Mouse (Mus musculus): ENCODE measurements around the gene Drg1. TPM values are rescaled to one million over a fixed set of nuclear protein-coding genes. Genes with fewer than 3 reads are reported as not detected.
A peak's percentile ranks its signal among the peaks of the same experiment; 100 is the strongest.
"Not testable (repeated sequence)": the region's sequence is repeated elsewhere in the genome, so short reads cannot be mapped to it uniquely, and the experiment has no call there.

The Drg1 gene
- total RNA-seq, 2 experiments from 2014 or later = 77.9 to 84.2 TPM

DNA sequence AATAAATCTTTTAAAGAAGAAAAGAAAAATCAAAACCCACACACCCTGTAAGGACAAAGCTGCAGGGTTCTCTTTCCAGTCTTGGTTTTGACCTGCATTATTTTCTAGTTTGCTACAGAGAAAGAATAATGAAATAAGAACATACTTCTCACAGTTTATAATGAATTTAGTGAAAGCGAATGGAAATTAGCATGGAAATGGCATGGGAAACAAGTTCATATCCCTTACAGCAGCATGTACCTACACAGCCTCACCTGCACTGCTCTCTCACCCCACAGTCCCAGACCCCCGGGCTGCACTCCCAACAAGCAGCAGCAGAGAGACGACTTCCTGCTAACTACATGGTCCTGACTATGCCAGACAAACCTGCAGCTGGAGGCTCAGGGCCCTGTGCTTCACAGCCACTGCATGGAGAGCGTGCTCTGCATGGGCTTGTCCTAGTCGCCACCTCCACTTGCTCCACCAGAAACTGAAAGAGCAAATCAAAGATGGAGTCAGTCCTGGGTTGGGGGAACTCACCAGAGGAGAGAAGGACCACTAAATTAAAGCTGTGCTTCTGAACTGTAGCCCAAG is 100.9 kb downstream of the Drg1 start:
- not testable (repeated sequence) for DNase-seq

DNA sequence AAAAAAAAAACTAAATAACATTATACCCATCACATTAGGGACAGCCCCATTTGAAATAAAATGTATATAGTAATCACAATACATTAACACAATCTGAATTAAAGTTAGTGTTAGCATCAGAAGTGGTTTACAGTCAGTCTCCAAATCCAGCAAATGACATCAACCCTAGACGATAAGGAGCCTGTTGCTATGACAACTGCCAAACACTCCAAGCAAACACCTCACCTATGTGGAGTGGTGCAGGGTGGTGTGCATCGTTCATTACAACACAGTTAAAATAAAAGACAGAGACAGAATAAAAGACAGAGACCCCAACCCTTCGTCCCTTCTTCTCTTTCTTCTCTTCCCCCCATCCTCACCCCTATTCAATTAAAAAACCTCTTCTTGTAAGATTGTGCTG is 102.6 kb downstream of the Drg1 start:
- DNase-seq = peak; percentile 38

DNA sequence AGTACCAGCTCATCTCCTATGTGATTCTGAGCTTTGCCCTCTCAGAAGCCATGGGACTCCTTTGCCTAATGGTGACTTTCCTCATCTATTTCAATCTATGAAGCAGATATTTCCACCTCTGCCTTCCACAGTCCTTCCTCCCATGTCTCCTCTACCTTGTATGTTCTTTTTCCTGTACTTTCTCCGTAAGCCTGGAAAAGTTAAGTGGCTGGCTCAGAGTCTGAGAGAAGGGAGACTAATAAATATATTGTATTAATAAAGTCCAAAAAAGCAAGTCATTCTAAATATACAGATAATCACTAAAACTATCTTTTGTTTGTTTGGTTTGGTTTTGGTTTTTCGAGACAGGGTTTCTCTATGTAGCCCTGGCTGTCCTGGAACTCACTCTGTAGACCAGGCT is 103.1 kb downstream of the Drg1 start:
- DNase-seq = peak; percentile 53

DNA sequence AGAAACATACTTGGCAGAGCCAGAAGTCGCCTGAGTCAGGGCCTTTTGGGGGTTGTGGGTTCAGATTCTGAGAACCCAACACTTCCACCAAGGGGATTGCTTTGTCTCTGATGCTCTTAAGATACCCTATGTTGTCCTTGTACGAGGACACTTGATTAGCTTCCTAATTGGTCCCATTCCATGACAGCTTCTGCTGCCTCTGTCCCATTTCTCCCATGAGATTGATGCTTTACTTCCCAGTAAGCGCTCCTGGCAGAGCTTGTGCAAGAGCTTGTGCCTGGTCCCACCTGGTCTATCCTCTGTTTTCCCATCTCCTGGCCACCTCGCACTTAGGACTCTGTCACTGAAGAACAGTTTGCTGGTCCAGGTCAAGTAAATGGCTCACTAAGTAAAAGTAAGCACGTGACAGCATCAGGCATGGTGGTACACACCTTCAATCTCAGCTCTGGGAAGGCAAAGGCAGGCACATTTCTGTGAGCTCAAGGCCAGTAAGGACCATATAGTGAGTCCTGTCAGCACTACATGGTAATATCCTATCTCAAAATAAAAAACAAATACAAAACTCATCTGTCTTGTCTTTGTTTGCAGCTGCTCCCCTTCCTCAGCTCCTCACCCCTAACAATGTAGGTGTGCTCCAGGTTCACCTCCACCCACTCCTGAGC is 103.8 kb downstream of the Drg1 start:
- DNase-seq = peak; percentile 62

DNA sequence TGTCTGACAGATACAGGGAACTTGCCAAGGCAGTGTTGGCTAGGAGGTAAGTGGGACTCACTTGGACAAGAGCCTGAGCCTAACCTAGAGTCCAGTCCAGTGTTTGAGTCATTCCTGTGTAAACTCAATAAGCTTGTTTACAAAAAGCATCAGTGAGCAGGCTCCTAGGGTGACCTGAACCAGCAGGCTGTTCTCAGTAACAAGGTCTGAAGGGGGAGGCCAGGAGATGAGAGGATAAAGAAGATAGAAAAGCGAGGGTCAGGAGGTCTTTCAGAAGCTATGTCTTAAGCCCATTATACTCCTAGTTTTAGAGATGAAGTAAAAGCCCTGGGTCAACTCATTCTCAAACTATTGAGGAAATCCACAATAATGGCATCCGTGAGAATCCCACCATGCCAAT is 104.8 kb downstream of the Drg1 start:
- DNase-seq = peak; percentile 64

DNA sequence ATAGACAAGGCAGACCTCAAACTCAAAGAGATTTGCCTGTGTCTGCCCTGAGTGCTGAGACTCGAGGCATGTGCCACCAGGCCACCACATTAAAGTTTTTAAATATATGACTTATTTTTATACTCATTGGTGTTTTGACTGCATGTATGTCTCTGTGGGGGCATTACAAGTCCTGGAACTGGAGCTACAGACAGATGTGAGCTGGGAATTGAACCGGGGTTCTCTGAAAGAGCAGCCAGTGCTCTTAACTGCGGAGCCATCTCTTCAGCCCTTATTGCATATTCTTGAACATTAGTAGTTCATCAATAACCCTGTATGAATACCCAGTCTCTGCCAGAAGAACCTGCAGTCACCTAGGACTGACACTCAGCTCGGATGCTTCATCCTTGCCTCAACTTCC is 107.4 kb downstream of the Drg1 start:
- DNase-seq = not testable (repeated sequence)

DNA sequence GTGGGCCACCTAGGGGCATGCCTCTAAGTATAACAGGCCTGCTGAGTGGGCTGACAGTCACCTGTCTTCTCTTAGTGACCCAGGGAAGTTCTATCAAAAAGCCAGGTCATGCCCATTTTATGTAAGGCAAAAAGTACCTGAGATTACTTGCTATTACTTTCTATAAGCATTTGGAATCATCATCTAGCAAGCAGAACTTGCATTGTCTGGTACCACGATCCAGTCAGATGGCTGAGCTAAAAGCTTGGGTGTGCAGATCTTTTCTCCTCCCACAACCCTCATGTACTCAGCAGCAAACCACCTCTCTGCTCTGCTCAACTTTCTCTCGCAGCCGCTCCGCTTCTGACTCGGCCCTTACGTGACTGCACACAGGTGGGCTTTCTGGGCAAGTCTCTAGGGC is 108.2 kb downstream of the Drg1 start:
- not testable (repeated sequence) for DNase-seq

DNA sequence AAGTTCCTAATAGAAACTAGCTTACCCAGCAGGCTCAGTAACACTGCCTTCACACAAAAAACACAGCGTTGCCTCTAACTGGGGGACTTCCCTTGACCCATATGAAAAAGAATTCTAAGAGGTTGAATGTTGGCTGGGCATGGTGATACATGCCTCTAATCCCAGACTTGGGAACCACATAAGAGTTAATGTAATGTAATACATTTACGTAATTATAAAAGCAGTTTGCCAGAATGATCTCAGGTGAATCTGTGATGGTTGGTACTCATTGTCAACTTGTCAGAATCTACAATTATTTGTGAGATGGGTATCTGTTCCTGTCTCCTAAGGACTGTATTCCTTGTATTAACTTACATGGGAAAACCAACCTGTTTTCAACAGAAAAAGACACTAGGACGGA is 109.2 kb downstream of the Drg1 start:
- DNase-seq = not testable (repeated sequence)

DNA sequence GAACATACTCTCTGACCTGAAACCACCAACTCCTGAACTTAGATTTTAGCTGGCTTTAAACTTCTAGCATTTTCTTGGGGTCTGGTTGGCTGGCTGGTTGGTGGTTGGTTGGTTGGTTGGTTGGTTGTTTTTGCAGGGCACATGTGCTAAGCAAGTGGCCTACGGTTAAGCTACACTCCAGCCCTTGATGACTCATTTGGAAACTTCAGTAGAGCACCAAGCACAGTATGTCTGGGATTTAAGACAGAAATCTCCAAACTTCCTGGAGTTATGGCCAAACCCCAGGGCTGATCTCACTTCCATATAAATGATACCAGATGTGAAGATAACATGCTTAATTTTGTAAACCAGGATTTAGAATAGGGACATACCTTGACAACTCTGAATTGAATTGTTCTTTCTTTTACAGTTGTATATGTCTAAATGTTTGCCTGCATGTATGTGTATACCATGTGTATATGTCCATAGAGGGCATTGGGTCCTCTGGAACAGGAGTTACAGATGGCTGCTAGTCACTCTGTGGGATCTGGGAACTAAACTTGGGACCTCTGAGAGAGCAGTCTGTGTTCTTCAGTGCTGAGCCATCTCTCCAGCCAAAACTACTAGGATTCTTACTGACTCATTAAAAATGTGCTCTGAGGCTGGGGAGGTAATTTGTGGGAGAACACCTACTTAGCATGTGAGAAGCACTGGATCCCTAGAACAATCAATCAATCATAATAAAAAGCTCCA is 112.4 kb downstream of the Drg1 start:
- DNase-seq = peak; percentile 58

DNA sequence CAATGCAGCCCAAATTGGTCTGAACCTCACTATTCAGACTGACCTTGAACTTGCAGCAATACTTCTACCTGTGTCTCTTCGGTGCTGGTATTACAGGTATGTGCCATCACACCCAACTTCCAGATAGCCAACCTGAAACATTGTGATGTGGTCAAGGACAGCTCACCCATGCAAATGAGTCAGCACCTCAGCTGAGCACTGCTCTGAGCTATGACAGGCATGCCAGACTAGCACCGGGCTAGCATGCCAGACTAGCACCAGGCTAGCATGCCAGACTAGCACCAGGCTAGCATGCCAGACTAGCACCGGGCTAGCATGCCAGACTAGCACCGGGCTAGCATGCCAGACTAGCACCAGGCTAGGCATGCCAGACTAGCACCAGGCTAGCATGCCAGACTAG is 114.9 kb downstream of the Drg1 start:
- DNase-seq = not testable (repeated sequence)

DNA sequence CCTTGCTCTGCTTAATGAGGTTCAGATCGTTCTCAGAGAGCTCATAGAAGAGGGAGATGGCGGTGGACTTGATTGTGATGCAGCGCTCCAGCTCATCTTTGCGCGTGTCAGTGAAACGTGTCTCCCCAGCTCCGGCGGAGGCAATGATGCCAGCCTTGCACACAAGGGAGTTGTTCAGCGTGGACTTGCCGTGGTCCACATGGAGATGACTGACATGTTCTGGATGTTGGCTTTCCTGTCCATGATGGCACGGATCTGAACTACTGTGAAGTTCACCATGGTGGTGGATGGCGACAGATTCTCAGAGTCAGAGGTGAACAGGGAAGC is 115.6 kb downstream of the Drg1 start:
- not testable (repeated sequence) for DNase-seq

DNA sequence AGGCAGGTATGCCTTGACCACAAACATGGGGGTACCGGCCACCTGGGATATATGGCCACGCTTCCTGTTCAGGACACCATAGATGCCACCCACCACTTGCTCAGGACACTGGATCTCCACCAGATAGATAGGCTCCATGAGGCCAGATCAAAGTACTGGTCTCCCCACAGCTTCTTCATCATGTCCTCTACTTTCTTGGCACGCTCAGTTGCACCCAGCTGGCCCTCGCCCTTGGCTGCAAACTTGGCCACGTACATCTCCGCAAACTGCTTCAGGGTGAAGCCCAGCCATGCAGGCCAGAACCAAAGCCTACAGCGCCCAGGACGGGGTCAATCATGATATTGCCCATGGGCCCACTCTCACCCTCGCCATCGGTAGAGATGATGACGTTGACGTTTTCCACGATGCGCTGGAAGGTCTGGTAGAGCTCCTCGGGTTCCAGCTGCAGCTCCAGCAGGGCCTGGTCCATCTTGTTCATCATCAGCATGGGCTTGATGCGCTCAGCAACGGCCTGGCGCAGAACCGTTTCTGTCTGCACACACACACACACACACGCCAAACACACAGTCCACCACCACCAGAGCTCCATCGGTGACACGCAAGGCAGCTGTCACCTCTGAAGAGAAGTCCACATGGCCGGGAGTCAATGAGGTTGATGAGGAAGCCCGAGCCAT is 116.1 kb downstream of the Drg1 start:
- DNase-seq = peak; percentile 49

DNA sequence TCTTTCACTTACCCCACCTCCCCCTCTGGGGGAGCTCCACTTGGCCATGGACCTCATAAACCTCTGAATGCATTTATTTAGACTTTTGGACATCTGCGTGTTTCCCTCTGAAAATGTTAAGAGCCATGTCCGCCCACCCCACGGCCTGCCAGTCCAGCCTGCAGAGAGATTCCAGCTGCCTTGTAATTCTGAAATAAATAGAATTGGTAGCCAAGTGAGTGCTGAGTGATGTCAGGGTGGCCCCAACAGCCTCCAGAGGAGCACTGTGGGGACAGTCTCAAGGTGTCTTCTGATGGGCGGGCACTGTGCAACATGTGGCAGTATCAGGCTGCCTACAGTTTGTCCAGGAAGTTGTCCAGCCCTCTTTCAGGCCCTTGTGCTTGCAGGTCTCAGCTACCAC is 116.7 kb downstream of the Drg1 start:
- DNase-seq = not testable (repeated sequence)

DNA sequence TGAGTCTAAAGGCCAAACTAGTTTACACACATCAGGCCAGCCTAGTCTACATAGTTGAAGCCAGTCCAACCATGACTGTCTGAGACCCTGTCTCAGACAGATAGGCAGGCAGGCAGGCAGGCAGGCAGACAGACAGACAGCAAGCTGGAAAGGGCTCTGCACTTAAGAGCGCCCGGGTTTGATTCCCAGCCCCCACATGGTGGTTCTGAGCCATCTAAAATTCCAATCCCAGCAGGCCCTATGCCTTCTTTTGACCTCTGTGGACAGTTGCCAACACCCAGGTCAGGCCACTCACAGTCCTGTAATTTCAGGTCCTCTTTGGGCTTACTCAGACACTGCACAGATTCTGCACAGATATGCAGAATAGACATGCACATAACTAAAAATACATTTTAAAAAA is 119.4 kb downstream of the Drg1 start:
- DNase-seq = not testable (repeated sequence)

DNA sequence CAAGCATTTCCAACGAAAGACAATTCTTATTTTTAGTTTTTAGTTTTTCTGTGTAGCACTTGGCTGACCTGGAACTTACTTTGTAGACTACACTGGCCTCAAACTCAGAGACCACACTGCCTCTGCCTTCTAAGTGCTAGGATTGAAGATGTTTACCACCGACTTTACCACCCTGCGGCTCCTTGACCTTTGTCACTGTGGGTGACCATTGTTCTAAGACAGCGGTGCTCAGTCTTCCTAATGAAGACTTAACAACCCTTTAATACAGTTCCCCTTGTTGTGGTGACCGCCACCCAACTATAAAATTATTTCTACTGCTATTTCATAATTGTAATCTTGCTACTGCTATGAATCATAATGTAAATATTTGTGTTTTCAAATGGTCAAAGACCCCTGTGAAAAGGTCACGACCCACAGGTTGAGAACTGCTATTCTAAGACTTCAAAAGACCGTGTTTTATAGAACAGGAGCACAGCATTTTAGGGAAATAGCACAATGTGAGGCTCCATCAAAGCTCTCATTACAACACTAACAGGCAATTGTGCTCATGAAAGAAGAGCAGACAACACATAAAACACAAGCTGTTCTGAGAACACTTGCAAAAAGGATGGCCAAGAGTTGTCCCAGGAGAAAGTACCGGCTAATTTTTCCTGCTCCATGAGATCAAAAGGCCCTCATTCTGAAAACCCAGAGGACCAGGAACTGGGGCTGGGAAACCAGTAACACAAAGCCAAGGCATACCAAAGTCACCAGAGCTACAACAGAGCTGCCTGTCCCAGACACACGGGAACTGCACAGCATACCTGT is 120.7 kb downstream of the Drg1 start:
- DNase-seq = not testable (repeated sequence)

DNA sequence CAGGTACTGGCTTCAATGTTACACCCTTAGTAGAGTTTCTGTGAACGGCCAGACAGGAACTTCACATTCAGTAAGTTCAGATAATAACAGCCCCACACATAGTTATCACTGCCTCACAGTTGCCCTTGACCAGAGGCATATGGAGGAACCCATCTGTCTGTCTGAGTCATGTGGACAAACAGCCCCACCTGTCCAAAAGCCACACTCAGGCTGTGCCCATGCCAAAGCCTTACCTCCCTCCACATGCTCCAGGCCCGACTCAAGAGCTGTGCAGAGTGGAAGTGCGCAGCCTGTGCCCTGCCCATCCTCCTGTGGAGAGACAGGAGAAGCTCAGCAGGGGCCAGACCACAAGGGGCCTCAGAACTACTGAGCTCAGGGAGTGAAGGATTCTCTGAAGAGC is 122.2 kb downstream of the Drg1 start:
- not testable (repeated sequence) for DNase-seq

DNA sequence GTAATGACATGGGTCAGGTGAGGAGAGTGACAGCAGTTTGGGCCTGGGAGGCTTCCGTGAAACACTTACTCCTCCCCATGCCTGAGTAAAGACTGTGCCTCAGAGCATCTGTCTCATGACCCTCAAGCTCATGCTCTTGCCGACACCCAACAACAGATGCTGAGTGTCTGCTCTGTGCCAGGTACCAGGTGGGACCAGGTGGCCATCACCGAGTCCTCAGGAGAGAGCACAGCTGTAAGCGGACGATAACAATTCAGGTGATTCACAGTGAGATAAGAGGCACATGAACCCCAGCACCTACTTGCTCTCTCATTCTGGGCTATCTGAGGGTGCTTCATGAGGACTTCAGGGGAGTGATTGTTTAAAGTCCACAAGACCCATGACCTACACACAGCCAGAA is 123.8 kb downstream of the Drg1 start:
- DNase-seq = peak; percentile 77

DNA sequence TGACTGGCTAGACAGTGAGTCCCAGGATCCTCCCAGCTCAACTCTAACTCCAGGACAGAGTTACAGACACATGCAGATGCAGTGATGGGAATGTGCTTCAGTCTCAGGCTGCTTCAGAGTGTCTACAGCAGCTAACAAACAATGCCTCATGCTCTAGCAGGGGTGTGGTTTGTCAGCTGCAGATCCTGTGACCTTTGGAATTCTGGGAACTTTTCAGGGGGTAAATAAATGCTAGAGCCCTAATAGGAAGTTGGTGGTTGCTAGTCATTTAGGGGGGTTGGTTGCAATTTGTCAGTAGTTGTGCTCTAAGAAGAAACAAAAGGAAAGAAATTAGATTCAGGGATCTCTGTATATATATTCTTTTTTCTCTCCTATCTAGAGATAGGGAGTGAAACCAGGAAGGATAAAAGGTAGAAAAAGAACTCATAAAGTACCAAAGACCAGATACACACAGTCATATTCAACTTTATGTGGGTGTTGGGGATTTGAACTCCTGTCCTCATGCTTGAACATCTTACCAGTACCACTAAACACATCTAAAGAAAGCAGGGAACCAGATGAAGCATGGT is 125.2 kb downstream of the Drg1 start:
- DNase-seq = not testable (repeated sequence)

DNA sequence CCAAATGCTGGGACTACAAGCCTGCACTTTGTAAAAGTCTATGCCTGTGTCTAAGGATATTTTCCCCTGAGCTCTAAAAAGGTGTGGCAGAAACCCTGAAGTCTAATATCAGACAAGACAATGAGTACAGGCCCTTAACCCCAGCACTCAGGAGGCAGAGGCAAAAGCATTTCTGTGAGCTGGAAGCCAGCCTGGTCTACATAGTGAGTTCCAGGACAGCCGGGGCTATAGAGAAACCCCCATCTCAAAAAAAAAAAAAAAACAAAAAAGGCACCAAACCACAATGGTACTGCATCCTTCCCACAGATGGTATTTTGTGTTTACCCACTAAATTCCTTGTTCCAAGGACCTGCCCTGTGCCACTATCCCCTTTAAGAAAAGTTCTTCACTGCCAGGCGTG is 127.9 kb downstream of the Drg1 start:
- peak; percentile 52 for DNase-seq
